Mouse (Mus musculus): ENCODE measurements around the gene Mrps27.

Mrps27 gene

GRCm38 (mm10) chr13:99439357-99439756, 94.8 kb downstream of the Mrps27 start:
- TF ChIP-seq GATA4 (IDR thresholded peaks at IDR 0.05; ENCODE audit: insufficient replicate concordance, low read length): no peak

- no peak for TF ChIP-seq GATA4 (IDR thresholded peaks at IDR 0.05; ENCODE audit: insufficient replicate concordance, low read length)
These were observed 95.6 kb downstream of the Mrps27 start for GRCm38 (mm10) chr13:99440228-99440627.

- TF ChIP-seq GATA4 (IDR thresholded peaks at IDR 0.05; ENCODE audit: insufficient replicate concordance, low read length): no peak
These were observed 97.3 kb downstream of the Mrps27 start for GRCm38 (mm10) chr13:99441700-99442433.

GRCm38 (mm10) chr13:99442434-99443249, 98.1 kb downstream of the Mrps27 start:
- TF ChIP-seq GATA4 (IDR thresholded peaks at IDR 0.05; ENCODE audit: insufficient replicate concordance, low read length): no peak

GRCm38 (mm10) chr13:99443484-99444175, 99.0 kb downstream of the Mrps27 start:
- no peak for TF ChIP-seq GATA4 (IDR thresholded peaks at IDR 0.05; ENCODE audit: insufficient replicate concordance, low read length)

GRCm38 (mm10) chr13:99444431-99444871, 99.9 kb downstream of the Mrps27 start:
- no peak for TF ChIP-seq GATA4 (IDR thresholded peaks at IDR 0.05; ENCODE audit: insufficient replicate concordance, low read length)

- TF ChIP-seq GATA4 (IDR thresholded peaks at IDR 0.05; ENCODE audit: insufficient replicate concordance, low read length): no peak
These were observed 100.3 kb downstream of the Mrps27 start for GRCm38 (mm10) chr13:99444880-99445279.

GRCm38 (mm10) chr13:99447002-99447401, 102.4 kb downstream of the Mrps27 start:
- TF ChIP-seq GATA4 (IDR thresholded peaks at IDR 0.05; ENCODE audit: insufficient replicate concordance, low read length): no peak

GRCm38 (mm10) chr13:99447403-99448199, 103.0 kb downstream of the Mrps27 start:
- no peak for TF ChIP-seq GATA4 (IDR thresholded peaks at IDR 0.05; ENCODE audit: insufficient replicate concordance, low read length)

GRCm38 (mm10) chr13:99448278-99448677, 103.7 kb downstream of the Mrps27 start:
- TF ChIP-seq GATA4 (IDR thresholded peaks at IDR 0.05; ENCODE audit: insufficient replicate concordance, low read length): no peak

- TF ChIP-seq GATA4 (IDR thresholded peaks at IDR 0.05; ENCODE audit: insufficient replicate concordance, low read length): no peak
These were observed 105.0 kb downstream of the Mrps27 start for GRCm38 (mm10) chr13:99449547-99449946.

GRCm38 (mm10) chr13:99450766-99451165, 106.2 kb downstream of the Mrps27 start:
- no peak for TF ChIP-seq GATA4 (IDR thresholded peaks at IDR 0.05; ENCODE audit: insufficient replicate concordance, low read length)

- TF ChIP-seq GATA4 (IDR thresholded peaks at IDR 0.05; ENCODE audit: insufficient replicate concordance, low read length): no peak
These were observed 106.7 kb downstream of the Mrps27 start for GRCm38 (mm10) chr13:99451276-99451675.

GRCm38 (mm10) chr13:99452444-99452843, 107.9 kb downstream of the Mrps27 start:
- TF ChIP-seq GATA4 (IDR thresholded peaks at IDR 0.05; ENCODE audit: insufficient replicate concordance, low read length): no peak

- TF ChIP-seq GATA4 (IDR thresholded peaks at IDR 0.05; ENCODE audit: insufficient replicate concordance, low read length): no peak
These were observed 110.4 kb downstream of the Mrps27 start for GRCm38 (mm10) chr13:99454977-99455376.
